Mouse (Mus musculus) cortical plate, adult 2 months (tissue): Measurements from ENCODE around the gene Slc28a1.

ENCODE experiments used
- CTCF ChIP-seq: fragments of 200-500 bp; IDR thresholded peaks from 2 replicates; pipeline ENCODE4 v1.5.1; 2011; ENCODE audit warnings: mild to moderate bottlenecking, control low read depth, low read length; ENCODE audit not compliant: insufficient read depth; ENCODE audit errors: extremely low read depth
- POLR2A ChIP-seq: fragments of 200-500 bp; IDR thresholded peaks from 2 replicates; pipeline ENCODE4 v1.6.1; 2011; ENCODE audit warnings: mild to moderate bottlenecking, low read length, control low read depth; ENCODE audit not compliant: insufficient read depth; ENCODE audit errors: extremely low read depth

- TF ChIP-seq CTCF, result no peak
- TF ChIP-seq POLR2A, result no peak
These were observed 38.9 kb upstream of the Slc28a1 start for GRCm38 (mm10) chr7:81075732-81076131.
